Mouse (Mus musculus) C2C12 (cell line): ENCODE measurements around the gene Pde11a. TPM values are rescaled to one million over a fixed set of nuclear protein-coding genes. Genes with fewer than 3 reads are reported as not detected.

Experiments
- H3K27me3 ChIP-seq: one replicate; pipeline ENCODE4 v1.6.1; 2011; ENCODE audit not compliant: control insufficient read depth, insufficient read depth, insufficient read length
- H3K36me3 ChIP-seq: one replicate; pipeline ENCODE4 v1.6.1; 2011; ENCODE audit not compliant: control insufficient read depth, insufficient read depth
- H3K4me3 ChIP-seq: one replicate; pipeline ENCODE4 v1.5.1; 2011; ENCODE audit warnings: mild to moderate bottlenecking, control low read depth; ENCODE audit not compliant: poor library complexity, insufficient read depth, severe bottlenecking
- H3K79me2 ChIP-seq: one replicate; pipeline ENCODE4 v1.6.1; 2011; ENCODE audit not compliant: control insufficient read depth, insufficient read depth
- H3K79me3 ChIP-seq: one replicate; pipeline ENCODE4 v1.6.1; 2011; ENCODE audit warnings: low read depth, control low read depth
- H3ac ChIP-seq: one replicate; pipeline ENCODE3; 2011; ENCODE audit warnings: low read depth; ENCODE audit not compliant: control insufficient read depth, insufficient read length
- CEBPB ChIP-seq: IDR thresholded peaks from one replicate; pipeline ENCODE4 v1.6.1; 2011; ENCODE audit warnings: low read depth, mild to moderate bottlenecking, control low read depth, moderate library complexity
- CTCF ChIP-seq: IDR thresholded peaks from one replicate; pipeline ENCODE4 v1.5.1; 2011; ENCODE audit not compliant: control insufficient read depth, insufficient read depth, insufficient read length
- FOSL1 ChIP-seq: IDR thresholded peaks from one replicate; pipeline ENCODE4 v1.8.0; 2011; ENCODE audit warnings: mild to moderate bottlenecking, low read length; ENCODE audit not compliant: poor library complexity, insufficient read depth, severe bottlenecking
- MAX ChIP-seq: IDR thresholded peaks from one replicate; pipeline ENCODE4 v1.6.1; 2011; ENCODE audit warnings: mild to moderate bottlenecking, control low read depth
- MYOD1 ChIP-seq: IDR thresholded peaks from one replicate; pipeline ENCODE4 v1.6.1; 2011; ENCODE audit warnings: low read depth; ENCODE audit not compliant: control insufficient read depth, insufficient read length
- MYOG ChIP-seq: IDR thresholded peaks from one replicate; pipeline ENCODE4 v1.6.1; 2011; ENCODE audit not compliant: control insufficient read depth, insufficient read length; ENCODE audit errors: extremely low read depth
- USF1 ChIP-seq: IDR thresholded peaks from one replicate; pipeline ENCODE4 v1.6.1; 2011; ENCODE audit warnings: low read depth, mild to moderate bottlenecking, control low read depth, moderate library complexity
- polyA plus RNA-seq: library from polyadenylated mRNA; unstranded; fragments of >200 nt; fragmentation: generic; extraction: Trizol; gene quantifications from one replicate; pipeline ENCODE4 v1.2.1, GENCODE M21; 2012; ENCODE audit warnings: missing spikeins

Gene Pde11a
- polyA plus RNA-seq, 1 experiment, result not detected

- Histone ChIP-seq H3K27me3 (peaks cover 8% of the 10 kb centered on the region), H3K79me2 (no peaks in the 10 kb centered on the region), H3K79me3 (no peaks in the 10 kb centered on the region), H3K36me3 (no peaks in the 10 kb centered on the region), H3ac (no peak overlapping the region), H3K4me3 (no peak overlapping the region)
- TF ChIP-seq MAX, result no peak
- no peak for TF ChIP-seq MYOG
- no peak for TF ChIP-seq MYOD1
- TF ChIP-seq USF1, result no peak
- TF ChIP-seq CEBPB, result no peak
- TF ChIP-seq CTCF, result no peak
Observed at GRCm38 (mm10) chr2:76326161-76326560, 12.4 kb downstream of the Pde11a start.

GRCm38 (mm10) chr2:76324463-76324862, 14.1 kb downstream of the Pde11a start:
- Histone ChIP-seq H3K4me3 (no peak overlapping the region), H3K79me3 (no peaks in the 10 kb centered on the region), H3K27me3 (peaks cover 8% of the 10 kb centered on the region), H3K36me3 (no peaks in the 10 kb centered on the region), H3ac (no peak overlapping the region), H3K79me2 (no peaks in the 10 kb centered on the region)
- TF ChIP-seq FOSL1 (no peak), MYOD1 (no peak), MAX (no peak), CTCF (no peak), USF1 (no peak), CEBPB (no peak)

- Histone ChIP-seq H3K36me3 (no peaks in the 10 kb centered on the region), H3K4me3 (no peak overlapping the region), H3K79me2 (no peaks in the 10 kb centered on the region), H3K79me3 (no peaks in the 10 kb centered on the region), H3ac (no peak overlapping the region), H3K27me3 (peaks cover 11% of the 10 kb centered on the region)
- no peak for TF ChIP-seq MYOD1
- TF ChIP-seq CTCF, result no peak
- no peak for TF ChIP-seq MAX
- TF ChIP-seq CEBPB, result no peak
- no peak for TF ChIP-seq MYOG
- no peak for TF ChIP-seq FOSL1
- no peak for TF ChIP-seq USF1
Observed at GRCm38 (mm10) chr2:76323185-76323875, 15.2 kb downstream of the Pde11a start.

GRCm38 (mm10) chr2:76320336-76320735, 18.2 kb downstream of the Pde11a start:
- Histone ChIP-seq H3ac (no peak overlapping the region), H3K79me3 (no peaks in the 10 kb centered on the region), H3K27me3 (peaks cover 3% of the 10 kb centered on the region), H3K79me2 (no peaks in the 10 kb centered on the region), H3K36me3 (no peaks in the 10 kb centered on the region), H3K4me3 (no peak overlapping the region)
- TF ChIP-seq USF1, result no peak
- TF ChIP-seq MYOD1, result no peak
- no peak for TF ChIP-seq MAX
- no peak for TF ChIP-seq MYOG

- Histone ChIP-seq H3K4me3 (no peak overlapping the region), H3K27me3 (peaks cover 3% of the 10 kb centered on the region), H3K79me2 (no peaks in the 10 kb centered on the region), H3ac (no peak overlapping the region), H3K36me3 (no peaks in the 10 kb centered on the region), H3K79me3 (no peaks in the 10 kb centered on the region)
- TF ChIP-seq CEBPB (no peak), MAX (no peak), FOSL1 (no peak), USF1 (no peak), MYOD1 (no peak), CTCF (no peak), MYOG (no peak)
Observed at GRCm38 (mm10) chr2:76319231-76319630, 19.3 kb downstream of the Pde11a start.

- H3K36me3 ChIP-seq, result no peaks in the 10 kb centered on the region
- H3K4me3 ChIP-seq, result no peak overlapping the region
- H3K27me3 ChIP-seq, result peaks cover 4% of the 10 kb centered on the region
- H3ac ChIP-seq, result no peak overlapping the region
- TF ChIP-seq FOSL1 (no peak), MYOG (no peak), USF1 (no peak), CEBPB (no peak), MAX (no peak), CTCF (no peak), MYOD1 (no peak)
- no peaks in the 10 kb centered on the region for H3K79me2 ChIP-seq
- H3K79me3 ChIP-seq, result no peaks in the 10 kb centered on the region
Observed at GRCm38 (mm10) chr2:76287671-76288070, 50.9 kb downstream of the Pde11a start.
